Mouse (Mus musculus) T-cell, adult 2 months (primary cell): ENCODE data around the gene Rasl11a.
"Not testable (repeated sequence)": the region's sequence is repeated elsewhere in the genome, so short reads cannot be mapped to it uniquely, and the experiment has no call there.

ENCODE experiments used
- DNase-seq: peaks from one replicate; pipeline ENCODE4 v3.0.0; 2022; ENCODE audit warnings: low spot score

Rasl11a gene

DNA sequence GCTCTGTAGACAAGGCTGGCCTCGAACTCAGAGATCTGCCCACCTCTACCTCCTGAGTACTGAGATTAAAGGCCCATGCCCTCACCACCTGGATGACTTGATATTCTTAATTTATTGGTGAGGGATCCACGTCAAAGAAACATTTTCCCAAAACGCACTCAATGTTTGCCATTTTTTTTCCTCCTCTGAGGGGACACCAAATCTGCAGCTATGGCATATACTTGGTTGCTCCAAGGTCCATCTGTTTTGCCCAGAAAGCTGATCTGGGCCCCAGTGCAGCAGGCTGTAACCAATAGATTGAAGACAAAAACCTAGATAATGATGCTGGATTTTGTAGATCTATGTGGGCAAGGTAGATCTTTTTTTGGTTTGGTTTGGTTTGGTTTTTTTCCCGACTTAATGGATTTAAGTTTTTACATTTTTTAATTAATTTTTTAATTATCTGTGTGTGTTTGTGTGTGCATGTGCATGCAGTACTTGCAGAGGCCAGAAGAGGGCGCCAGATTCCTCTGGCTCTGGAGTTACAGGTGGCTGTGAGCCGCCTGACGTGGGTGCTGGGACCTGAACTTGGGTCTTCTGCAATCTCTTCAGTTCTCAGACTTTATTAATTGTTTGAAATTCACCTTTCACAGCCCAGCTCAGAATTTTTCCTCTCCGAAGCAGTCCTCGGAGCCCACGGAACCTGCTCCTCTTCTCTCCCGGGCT is 48.8 kb downstream of the Rasl11a start:
- DNase-seq = no peak

DNA sequence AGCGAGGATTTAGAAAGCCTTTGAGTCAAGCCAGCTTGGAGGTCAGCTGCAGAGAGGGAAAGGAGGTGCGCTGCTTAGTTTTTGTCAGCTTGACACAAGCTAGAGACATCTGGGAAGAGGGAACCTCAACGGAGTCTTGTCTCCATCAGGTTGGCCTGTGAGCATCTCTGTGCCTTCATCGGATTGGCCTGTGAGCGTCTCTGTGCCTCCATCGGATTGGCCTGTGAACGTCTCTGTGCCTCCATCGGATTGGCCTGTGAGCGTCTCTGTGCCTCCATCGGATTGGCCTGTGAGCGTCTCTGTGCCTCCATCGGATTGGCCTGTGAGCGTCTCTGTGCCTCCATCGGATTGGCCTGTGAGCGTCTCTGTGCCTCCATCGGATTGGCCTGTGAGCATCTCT is 50.8 kb downstream of the Rasl11a start:
- DNase-seq = not testable (repeated sequence)

DNA sequence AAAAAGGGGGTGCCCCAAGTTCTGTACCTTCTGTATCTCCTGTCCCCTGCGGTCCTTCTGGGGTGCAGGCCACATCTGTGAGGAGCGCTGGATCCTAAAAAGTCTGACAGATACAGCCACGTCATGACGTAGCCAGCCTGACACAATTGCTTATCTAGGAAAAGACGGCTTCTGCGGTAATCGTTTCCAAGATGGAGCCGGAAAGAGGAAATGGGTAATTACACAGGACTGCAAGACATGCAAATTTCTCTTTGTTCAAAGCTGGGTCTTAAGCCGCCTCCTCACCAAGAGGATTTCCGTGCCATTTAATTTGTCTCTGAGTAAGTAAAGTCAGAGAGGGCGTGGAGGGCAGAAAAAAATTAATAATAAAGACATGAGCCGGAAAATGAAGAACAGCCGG is 52.1 kb downstream of the Rasl11a start:
- peak; percentile 5 for DNase-seq
